Mouse (Mus musculus): ENCODE data around the gene Uvrag. TPM values are rescaled to one million over a fixed set of nuclear protein-coding genes. Genes with fewer than 3 reads are reported as not detected.

Gene Uvrag
- polyA plus RNA-seq, 1 experiment from 2014 or later = 13.1 TPM

DNA sequence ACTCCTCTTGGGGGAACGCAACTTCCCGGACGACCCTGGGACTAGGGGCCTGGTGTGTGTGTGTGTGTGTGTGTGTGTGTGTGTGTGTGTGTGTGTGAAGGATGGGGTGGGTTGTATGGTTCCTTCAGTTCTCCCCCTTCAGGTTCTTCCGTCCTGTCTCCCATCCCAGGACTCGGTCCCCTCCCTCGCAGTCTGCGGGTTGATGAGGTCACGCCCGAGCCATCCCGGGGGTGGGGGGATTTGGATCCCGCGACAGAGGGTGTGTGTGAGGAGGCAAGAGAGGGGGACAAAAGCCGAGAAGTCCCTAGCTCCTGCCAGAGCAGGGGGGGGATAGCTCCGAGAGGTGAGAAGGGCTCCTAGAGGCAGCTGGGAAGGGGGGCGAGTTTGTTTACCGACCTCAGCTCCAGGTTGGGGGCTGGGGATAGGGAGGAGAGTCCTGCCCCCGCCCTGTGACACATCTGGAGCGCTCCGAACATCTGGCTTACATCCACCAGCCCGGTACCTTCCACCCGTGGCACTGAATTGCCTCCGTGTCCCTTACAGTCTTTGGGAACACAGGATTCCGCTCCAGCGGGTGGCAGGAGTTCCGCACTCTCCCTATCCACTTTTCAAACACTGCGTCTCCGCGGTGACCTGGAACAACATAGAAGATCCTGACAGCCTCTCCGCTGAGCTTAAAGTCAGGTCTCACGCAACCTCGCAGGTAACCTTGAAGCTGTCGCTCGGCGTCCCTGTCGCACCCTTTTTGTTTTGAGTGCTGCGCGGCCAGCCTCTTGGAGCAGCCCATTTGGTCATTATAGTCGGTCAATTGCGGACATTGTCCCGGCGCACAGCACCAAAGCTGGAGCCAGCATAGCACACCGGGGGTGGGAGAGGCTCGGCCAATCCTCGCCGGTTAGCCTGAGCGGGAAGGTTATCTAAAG lies 305.2 kb downstream of the Uvrag start:
- DNase-seq (ENCODE audit: low spot score) (peak; percentile 66), ATAC-seq (ENCODE audit: low FRiP score) (no peak; the same call in 1 of the 2 replicates)
- H3K36me3 ChIP-seq (ENCODE audit: control insufficient read depth, insufficient read depth, low read length) = no peaks in the 10 kb centered on the region
- no peak overlapping the region for H3K9ac ChIP-seq (ENCODE audit: low read depth, low read length)
- under 1% methylated on average over 45 of the region's 46 CpGs for WGBS
- peaks cover 16% of the 10 kb centered on the region; the same call in 1 of the 2 replicates for H3K4me1 ChIP-seq (replicated peaks; ENCODE audit: control insufficient read depth, insufficient read depth, low read length)
- peak overlapping the region; percentile 80 for H3K4me2 ChIP-seq (replicated peaks; ENCODE audit: low read depth, low read length)
- peak overlapping the region; percentile 48 for H3K4me3 ChIP-seq (ENCODE audit: low read depth, low read length)
- H3K27ac ChIP-seq (ENCODE audit: low read depth, low read length) = no peak overlapping the region
- H3K27me3 ChIP-seq (ENCODE audit: control insufficient read depth, insufficient read depth, low read length) = peaks cover 83% of the 10 kb centered on the region
- H3K9me3 ChIP-seq (ENCODE audit: control insufficient read depth, low read length) = no peaks in the 10 kb centered on the region

Other genes with a start within 250 kb of the Uvrag start
- 9.4 and 11.2 TPM in 2 replicates for gene Dgat2, start 41.6 kb upstream of the Uvrag start, polyA plus RNA-seq (2014; fragmentation: Nextera tagmentation; extraction: Ambion mirVana)
- gene Mogat2, start 97.5 kb upstream of the Uvrag start, polyA plus RNA-seq (2014; fragmentation: Nextera tagmentation; extraction: Ambion mirVana) = 11.1 and 14.5 TPM in 2 replicates
- gene Map6, start 126.3 kb upstream of the Uvrag start, polyA plus RNA-seq (2014; fragmentation: Nextera tagmentation; extraction: Ambion mirVana) = 49.6 and 51.8 TPM in 2 replicates
- gene Serpinh1, start 212.1 kb upstream of the Uvrag start, polyA plus RNA-seq (2014; fragmentation: Nextera tagmentation; extraction: Ambion mirVana) = 245 and 269 TPM in 2 replicates
- gene Gdpd5, start 240.3 kb upstream of the Uvrag start, polyA plus RNA-seq (2014; fragmentation: Nextera tagmentation; extraction: Ambion mirVana) = 23.0 and 25.9 TPM in 2 replicates

Measured in hindbrain, embryonic 11.5 days (tissue).